Mouse (Mus musculus) thymus, postnatal 36 days (tissue): ENCODE measurements around the gene Smox.

Experiments used
- DNase-seq, 2 experiments: peaks; one replicate each; pipeline ENCODE4 v3.0.0; 2022; ENCODE audit warnings: mixed read lengths in 2 of 2

The Smox gene

GRCm38 (mm10) chr2:131518790-131519189 is 27.5 kb downstream of the Smox start:
- DNase-seq, result no peak

- DNase-seq, result no peak
These were observed 29.4 kb downstream of the Smox start for GRCm38 (mm10) chr2:131520743-131521142.

GRCm38 (mm10) chr2:131527061-131527460 is 35.8 kb downstream of the Smox start:
- DNase-seq, result peak; percentile 41 to 52

- peak; percentile 38 to 41 for DNase-seq
These were observed 38.8 kb downstream of the Smox start for GRCm38 (mm10) chr2:131529898-131530622.

- peak; percentile 46 to 51 for DNase-seq
These were observed 39.3 kb downstream of the Smox start for GRCm38 (mm10) chr2:131530623-131531008.

- no peak for DNase-seq
These were observed 40.0 kb downstream of the Smox start for GRCm38 (mm10) chr2:131531271-131531670.

- DNase-seq, result no peak
These were observed 43.9 kb downstream of the Smox start for GRCm38 (mm10) chr2:131535168-131535567.

- no peak for DNase-seq
These were observed 47.0 kb downstream of the Smox start for GRCm38 (mm10) chr2:131538341-131538740.

- no peak for DNase-seq
These were observed 48.5 kb downstream of the Smox start for GRCm38 (mm10) chr2:131539780-131540179.

- no peak for DNase-seq
These were observed 50.4 kb downstream of the Smox start for GRCm38 (mm10) chr2:131541686-131542085.

GRCm38 (mm10) chr2:131542531-131542930 is 51.2 kb downstream of the Smox start:
- no peak for DNase-seq

- DNase-seq, result peak; percentile 49 to 56
These were observed 54.4 kb downstream of the Smox start for GRCm38 (mm10) chr2:131545386-131546307.

GRCm38 (mm10) chr2:131546308-131546700 is 55.0 kb downstream of the Smox start:
- peak in 1 of 2 experiments; percentile 17 for DNase-seq

GRCm38 (mm10) chr2:131546745-131547408 is 55.6 kb downstream of the Smox start:
- no peak for DNase-seq

- DNase-seq, result no peak
These were observed 57.0 kb downstream of the Smox start for GRCm38 (mm10) chr2:131548330-131548729.

- no peak for DNase-seq
These were observed 57.8 kb downstream of the Smox start for GRCm38 (mm10) chr2:131549090-131549489.

- no peak for DNase-seq
These were observed 59.2 kb downstream of the Smox start for GRCm38 (mm10) chr2:131550474-131550873.

GRCm38 (mm10) chr2:131550906-131551305 is 59.6 kb downstream of the Smox start:
- DNase-seq, result no peak

- DNase-seq, result no peak
These were observed 60.7 kb downstream of the Smox start for GRCm38 (mm10) chr2:131551701-131552620.

- DNase-seq, result no peak
These were observed 61.6 kb downstream of the Smox start for GRCm38 (mm10) chr2:131552736-131553400.

GRCm38 (mm10) chr2:131557896-131558295 is 66.6 kb downstream of the Smox start:
- DNase-seq, result no peak
